Mouse (Mus musculus) kidney, adult 11 months (tissue): ENCODE measurements around the gene Pnpla6.

Source experiments
- DNase-seq: peaks from one replicate; pipeline ENCODE4 v3.0.0; 2022

Gene Pnpla6

GRCm38 (mm10) chr8:3515260-3515671 is at the start of gene Pnpla6:
Gene Pnpla6, plus strand, starts transcription at chr8:3515384.
- peak; percentile 90 for DNase-seq

GRCm38 (mm10) chr8:3467006-3467885 is 47.9 kb upstream of the Pnpla6 start, which contains the start of gene Pex11g:
Gene Pex11g, minus strand, starts transcription at chr8:3467680.
- peak; percentile 99 for DNase-seq

GRCm38 (mm10) chr8:3467886-3468545 is 47.2 kb upstream of the Pnpla6 start:
- DNase-seq: no peak

- no peak for DNase-seq
Observed at GRCm38 (mm10) chr8:3468838-3469237, 46.3 kb upstream of the Pnpla6 start.

- no peak for DNase-seq
Observed at GRCm38 (mm10) chr8:3470562-3470961, 44.6 kb upstream of the Pnpla6 start, which contains the start of gene Tex45. Gene Tex45, plus strand, starts transcription at chr8:3470862.

GRCm38 (mm10) chr8:3475715-3476429 is 39.3 kb upstream of the Pnpla6 start:
- no peak for DNase-seq

GRCm38 (mm10) chr8:3480221-3480785 is 34.9 kb upstream of the Pnpla6 start:
- DNase-seq: no peak

- DNase-seq: no peak
Observed at GRCm38 (mm10) chr8:3481605-3482004, 33.6 kb upstream of the Pnpla6 start.

GRCm38 (mm10) chr8:3482240-3482740 is 32.9 kb upstream of the Pnpla6 start:
- DNase-seq: no peak

- DNase-seq: no peak
Observed at GRCm38 (mm10) chr8:3483546-3483945, 31.6 kb upstream of the Pnpla6 start.

GRCm38 (mm10) chr8:3485192-3485591 is 30.0 kb upstream of the Pnpla6 start:
- DNase-seq: no peak

- peak; percentile 58 for DNase-seq
Observed at GRCm38 (mm10) chr8:3492901-3493844, 22.0 kb upstream of the Pnpla6 start, which contains the start of gene Zfp358. Gene Zfp358, plus strand, starts transcription at chr8:3493138.

- DNase-seq: no peak
Observed at GRCm38 (mm10) chr8:3493845-3494208, 21.4 kb upstream of the Pnpla6 start.

- no peak for DNase-seq
Observed at GRCm38 (mm10) chr8:3495578-3496427, 19.4 kb upstream of the Pnpla6 start.

- no peak for DNase-seq
Observed at GRCm38 (mm10) chr8:3496428-3496748, 18.8 kb upstream of the Pnpla6 start.

- no peak for DNase-seq
Observed at GRCm38 (mm10) chr8:3498583-3498982, 16.6 kb upstream of the Pnpla6 start.

- no peak for DNase-seq
Observed at GRCm38 (mm10) chr8:3499751-3500150, 15.4 kb upstream of the Pnpla6 start.

- peak; percentile 98 for DNase-seq
Observed at GRCm38 (mm10) chr8:3500235-3501090, 14.7 kb upstream of the Pnpla6 start, which contains the start of gene Mcoln1. Gene Mcoln1, plus strand, starts transcription at chr8:3500457.

- DNase-seq: no peak
Observed at GRCm38 (mm10) chr8:3502217-3502616, 13.0 kb upstream of the Pnpla6 start.
